Mouse (Mus musculus) brain, embryonic 14.5 days (tissue): ENCODE measurements around the gene Fibp. TPM values are rescaled to one million over a fixed set of nuclear protein-coding genes. Genes with fewer than 3 reads are reported as not detected.

ENCODE experiments used
- DNase-seq: peaks from one replicate; pipeline ENCODE4 v3.0.0-alpha.2; 2011; ENCODE audit warnings: low read depth
- CTCF ChIP-seq: fragments of 200-500 bp; IDR thresholded peaks from 2 replicates; pipeline ENCODE4 v1.5.1; 2012; ENCODE audit warnings: inconsistent platforms, mild to moderate bottlenecking, moderate library complexity, borderline replicate concordance; ENCODE audit not compliant: insufficient read depth, insufficient read length; ENCODE audit errors: extremely low read depth
- POLR2A ChIP-seq: fragments of 200-500 bp; IDR thresholded peaks from 2 replicates; pipeline ENCODE4 v1.6.1; 2012; ENCODE audit warnings: mild to moderate bottlenecking, inconsistent platforms, borderline replicate concordance; ENCODE audit not compliant: poor library complexity, insufficient read depth, insufficient read length, severe bottlenecking; ENCODE audit errors: extremely low read depth
- polyA plus RNA-seq: library from polyadenylated mRNA; depleted of rRNA; stranded (reverse); fragments of >200 nt; gene quantifications from 2 replicates; pipeline ENCODE4 v1.2.3, GENCODE M21; 2012

Fibp gene
- polyA plus RNA-seq, 1 experiment = 179 TPM

GRCm38 (mm10) chr19:5475069-5475714 lies 14.8 kb downstream of the Fibp start:
- TF ChIP-seq CTCF (no peak), POLR2A (no peak)
- no peak for DNase-seq

GRCm38 (mm10) chr19:5477004-5477667 lies 16.7 kb downstream of the Fibp start:
- no peak for DNase-seq
- TF ChIP-seq POLR2A = no peak
- TF ChIP-seq CTCF = no peak

DNA sequence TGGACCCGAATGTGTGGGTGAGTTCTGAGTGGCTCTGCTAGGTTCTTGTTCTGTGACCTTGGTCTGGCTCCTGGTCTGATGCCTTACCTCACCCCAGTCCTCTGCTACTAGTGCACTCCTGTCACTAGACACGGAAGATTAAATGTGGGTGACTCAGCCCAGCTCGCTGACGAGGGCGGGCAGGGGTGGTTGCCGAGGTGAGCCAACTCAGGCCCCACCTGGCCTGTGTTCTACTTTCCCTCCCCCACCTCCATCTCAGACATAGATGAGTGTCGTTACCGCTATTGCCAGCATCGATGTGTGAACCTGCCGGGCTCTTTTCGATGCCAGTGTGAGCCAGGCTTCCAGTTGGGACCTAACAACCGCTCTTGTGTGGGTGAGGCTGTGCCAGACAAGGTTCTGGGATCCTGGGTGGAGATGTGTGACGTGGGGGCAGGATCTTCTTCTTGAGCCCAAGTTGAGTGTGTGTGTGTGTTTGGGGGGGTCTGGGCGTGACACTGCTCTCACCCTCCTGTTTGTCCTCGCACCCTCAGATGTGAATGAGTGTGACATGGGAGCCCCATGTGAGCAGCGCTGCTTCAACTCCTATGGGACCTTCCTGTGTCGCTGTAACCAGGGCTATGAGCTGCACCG lies 17.4 kb downstream of the Fibp start:
- no peak for DNase-seq
- TF ChIP-seq POLR2A = no peak
- TF ChIP-seq CTCF = no peak

- DNase-seq = no peak
Measured at GRCm38 (mm10) chr19:5480016-5480415, 19.6 kb downstream of the Fibp start.

DNA sequence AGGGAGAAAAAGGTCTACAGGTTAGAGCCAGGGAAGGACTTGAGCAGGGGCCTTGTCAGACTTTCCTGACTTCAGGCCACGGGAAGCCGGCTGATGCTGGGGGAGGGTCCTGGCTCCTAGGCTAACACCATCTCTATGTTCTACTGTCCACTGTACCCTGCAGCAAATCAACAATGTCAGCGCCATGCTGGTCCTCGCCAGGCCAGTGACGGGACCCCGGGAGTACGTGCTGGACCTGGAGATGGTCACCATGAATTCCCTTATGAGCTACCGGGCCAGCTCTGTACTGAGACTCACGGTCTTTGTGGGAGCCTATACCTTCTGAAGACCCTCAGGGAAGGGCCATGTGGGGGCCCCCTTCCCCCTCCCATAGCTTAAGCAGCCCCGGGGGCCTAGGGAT lies 21.0 kb downstream of the Fibp start:
- no peak for DNase-seq
- TF ChIP-seq POLR2A = no peak
- TF ChIP-seq CTCF = no peak

More at GRCm38 (mm10) chr19:5480016-5480415, 19.6 kb downstream of the Fibp start:
- TF ChIP-seq POLR2A (no peak), CTCF (no peak)

GRCm38 (mm10) chr19:5483386-5484359 lies 23.3 kb downstream of the Fibp start:
- TF ChIP-seq CTCF = no peak
- TF ChIP-seq POLR2A = no peak
- no peak for DNase-seq

DNA sequence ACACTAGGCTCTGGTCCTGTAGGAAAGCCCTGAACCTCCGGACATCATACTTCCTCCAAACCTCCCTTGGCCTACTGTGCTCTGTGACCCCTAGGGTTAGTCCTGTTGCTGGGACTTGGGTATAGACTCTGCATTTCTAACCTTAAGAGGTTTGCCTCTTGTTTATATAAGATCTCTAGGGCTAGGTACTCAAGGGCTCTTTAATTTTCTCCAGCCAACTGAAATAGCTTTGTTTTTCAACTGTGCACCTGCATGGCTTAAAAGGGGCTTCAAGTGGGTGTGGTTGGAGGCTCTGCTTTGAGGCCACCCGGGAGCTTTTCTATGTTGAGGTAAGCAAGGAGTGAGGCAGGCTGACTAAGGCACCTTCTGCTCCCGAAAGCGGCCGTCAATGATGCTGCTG lies 24.1 kb downstream of the Fibp start:
- TF ChIP-seq POLR2A (no peak), CTCF (no peak)
- no peak for DNase-seq

- no peak for DNase-seq
- TF ChIP-seq POLR2A (no peak), CTCF (no peak)
Measured at GRCm38 (mm10) chr19:5485371-5485770, 25.0 kb downstream of the Fibp start.

DNA sequence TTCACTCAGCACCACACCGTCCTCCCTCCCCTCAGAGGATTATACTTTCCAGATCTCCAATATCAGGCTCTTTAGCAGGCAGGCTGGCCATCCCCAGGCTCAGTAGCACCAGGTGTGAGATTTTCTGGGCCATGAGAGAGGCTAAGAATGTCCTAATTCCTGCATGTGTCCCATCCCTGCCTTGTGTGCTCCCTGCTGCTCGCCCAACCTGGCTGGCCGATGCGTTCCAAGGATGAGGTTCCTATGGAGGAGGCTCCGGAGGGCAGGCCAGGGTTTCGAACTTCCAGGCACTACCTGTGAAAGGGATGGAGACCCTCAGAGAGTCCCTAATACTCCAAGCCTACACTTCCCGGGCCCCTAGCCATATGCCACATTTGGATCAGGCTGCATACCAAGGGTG lies 25.4 kb downstream of the Fibp start:
- TF ChIP-seq CTCF = no peak
- TF ChIP-seq POLR2A = no peak
- DNase-seq = no peak

DNA sequence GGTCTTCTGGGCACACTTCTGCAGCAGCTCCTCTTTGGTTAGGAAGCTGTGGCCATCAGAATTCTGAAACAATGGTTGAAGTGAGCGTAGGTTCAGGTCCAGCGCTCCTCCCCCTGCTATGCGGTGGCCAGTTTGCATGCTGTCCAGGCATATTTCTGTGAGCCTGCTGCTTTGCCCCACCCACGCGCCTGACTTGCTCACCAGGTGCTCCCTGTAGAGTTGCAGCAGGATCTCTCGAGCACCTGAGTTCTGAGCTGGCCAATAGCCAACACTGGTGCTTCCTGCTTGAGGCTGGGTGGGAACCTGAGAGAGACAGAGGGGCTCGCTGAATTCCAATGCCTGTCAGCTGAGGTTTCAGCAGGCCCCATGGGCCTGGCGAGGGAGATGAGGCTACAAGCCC lies 25.9 kb downstream of the Fibp start:
- no peak for TF ChIP-seq CTCF
- TF ChIP-seq POLR2A = no peak

GRCm38 (mm10) chr19:5486771-5487170 lies 26.4 kb downstream of the Fibp start:
- no peak for DNase-seq
- no peak for TF ChIP-seq CTCF
- TF ChIP-seq POLR2A = no peak

More for the DNA sequence above, 25.9 kb downstream of the Fibp start:
- no peak for DNase-seq
